Mouse (Mus musculus) hindbrain, postnatal 0 days (tissue): Measurements from ENCODE around the gene Spa17. TPM values are rescaled to one million over a fixed set of nuclear protein-coding genes. Genes with fewer than 3 reads are reported as not detected.

Experiments
- ATAC-seq: fragments of 200-750 bp; cut with Nextera tagmentation; 2 replicates; pipeline ENCODE4 v1.8.0; 2017; ENCODE audit warnings: mild to moderate bottlenecking, moderate TSS enrichment, moderate library complexity
- DNase-seq: peaks from one replicate; pipeline ENCODE4 v3.0.0-alpha.2; 2015; ENCODE audit warnings: low spot score
- H3K27ac ChIP-seq: fragments of 300-500 bp; sonication (generic); 2 replicates; pipeline ENCODE4 v1.5.1; 2014; ENCODE audit warnings: mild to moderate bottlenecking
- H3K27me3 ChIP-seq: fragments of 300-500 bp; sonication (generic); 2 replicates; pipeline ENCODE4 v1.6.1; 2014; ENCODE audit warnings: low read length, mixed read lengths; ENCODE audit not compliant: insufficient read depth
- H3K36me3 ChIP-seq: fragments of 300-500 bp; sonication (generic); 2 replicates; pipeline ENCODE4 v1.6.1; 2014; ENCODE audit warnings: low read length, mixed read lengths; ENCODE audit not compliant: insufficient read depth
- H3K4me1 ChIP-seq: fragments of 300-500 bp; sonication (generic); 2 replicates; pipeline ENCODE4 v1.6.1; 2014; ENCODE audit warnings: antibody characterized with exemption, low read length, mixed read lengths; ENCODE audit not compliant: insufficient read depth
- H3K4me2 ChIP-seq: fragments of 300-500 bp; sonication (generic); 2 replicates; pipeline ENCODE4 v1.6.1; 2014; ENCODE audit warnings: low read depth, mild to moderate bottlenecking, low read length, moderate library complexity, mixed read lengths
- H3K4me3 ChIP-seq: fragments of 300-500 bp; sonication (generic); 2 replicates; pipeline ENCODE4 v1.5.1; 2014; ENCODE audit warnings: low read length
- H3K9ac ChIP-seq: fragments of 300-500 bp; sonication (generic); replicated peaks from 2 replicates; pipeline ENCODE4 v1.6.1; 2014; ENCODE audit warnings: mild to moderate bottlenecking, low read length, moderate library complexity, mixed read lengths
- H3K9me3 ChIP-seq: fragments of 300-500 bp; sonication (generic); 2 replicates; pipeline ENCODE4 v1.6.1; 2016; ENCODE audit warnings: low read length, mixed read lengths
- CTCF ChIP-seq: IDR thresholded peaks from 2 replicates; pipeline ENCODE4 v1.5.1; 2016; ENCODE audit warnings: antibody characterized with exemption, control low read depth, low read depth
- WGBS: fragments of 180-500 bp; shearing (Covaris S2); extraction: QIAGEN DNeasy Blood & Tissue Kit; methylation state at CpG from one replicate; pipeline ENCODE4 v1.1.7; 2014; 5-methylcytosine and 5-hydroxymethylcytosine counted together
- polyA plus RNA-seq: library from polyadenylated mRNA; unstranded; fragments of >200 nt; fragmentation: Nextera tagmentation; extraction: Ambion mirVana; gene quantifications from 2 replicates; pipeline ENCODE4 v1.2.1, GENCODE M21; 2015
- total RNA-seq: library from RNA; depleted of rRNA; stranded (reverse); fragments of >200 nt; gene quantifications from 2 replicates; pipeline ENCODE4 v1.2.3, GENCODE M21; 2014

The Spa17 gene
- total and polyA plus RNA-seq, 2 experiments from 2014 or later: 11.6 TPM; not detected in 1

DNA sequence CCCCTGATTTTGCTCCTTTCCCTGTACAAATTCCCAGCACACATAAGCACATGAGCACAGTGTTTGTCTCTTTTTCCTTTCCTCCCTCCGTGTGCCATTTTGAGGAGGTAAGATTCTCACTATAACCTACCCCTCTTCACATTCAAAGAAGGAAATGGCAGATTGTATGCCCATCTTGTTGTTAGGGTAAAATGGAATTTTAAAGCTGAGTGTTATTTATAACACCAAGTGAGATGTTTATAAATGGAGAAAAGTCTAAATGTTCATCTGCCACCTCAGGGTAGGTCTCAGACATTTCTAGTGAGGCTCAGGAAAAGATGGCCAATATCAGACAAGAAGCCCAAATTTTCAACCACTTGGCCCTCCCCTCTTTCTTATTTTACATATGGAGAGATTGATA lies 11.0 kb upstream of the Spa17 start:
- WGBS: 92% methylated on average over 1 of the region's 1 CpGs
- ATAC-seq (no peak), DNase-seq (no peak)
- Histone ChIP-seq H3K4me1 (peaks cover 8% of the 10 kb centered on the region), H3K27me3 (no peaks in the 10 kb centered on the region), H3K4me3 (no peak overlapping the region), H3K9ac (no peak overlapping the region), H3K36me3 (no peaks in the 10 kb centered on the region), H3K27ac (no peak overlapping the region), H3K9me3 (no peaks in the 10 kb centered on the region), H3K4me2 (no peak overlapping the region)
- no peak for TF ChIP-seq CTCF

DNA sequence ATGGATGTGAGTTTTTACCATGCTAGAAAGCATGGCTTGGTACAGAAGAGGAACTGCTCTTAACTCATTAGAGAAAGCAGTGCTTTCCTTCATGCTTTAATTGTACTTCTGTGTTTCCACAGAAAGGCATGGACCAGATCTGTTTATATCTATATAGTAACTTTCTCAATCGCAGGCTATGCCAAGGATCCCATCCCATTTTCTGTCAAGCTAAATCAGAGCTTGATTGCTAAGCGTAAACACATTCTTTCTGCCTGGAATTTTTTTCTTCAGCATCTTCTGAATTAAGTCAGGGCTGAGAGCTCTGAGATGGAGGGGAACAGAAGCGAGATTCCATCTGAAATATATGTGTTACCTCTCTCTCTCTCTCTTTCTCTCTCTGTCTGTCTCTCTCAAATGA lies 10.5 kb upstream of the Spa17 start:
- Histone ChIP-seq H3K4me2 (no peak overlapping the region), H3K4me3 (no peak overlapping the region), H3K36me3 (no peaks in the 10 kb centered on the region), H3K4me1 (peaks cover 8% of the 10 kb centered on the region), H3K9me3 (no peaks in the 10 kb centered on the region), H3K27me3 (no peaks in the 10 kb centered on the region), H3K9ac (no peak overlapping the region), H3K27ac (no peak overlapping the region)
- TF ChIP-seq CTCF: no peak
- DNase-seq: no peak
- WGBS: 77% methylated on average over 3 of the region's 3 CpGs
- no peak for ATAC-seq

- H3K9me3 ChIP-seq: no peaks in the 10 kb centered on the region
- H3K4me1 ChIP-seq: peaks cover 4% of the 10 kb centered on the region
- H3K4me2 ChIP-seq: no peak overlapping the region
- no peaks in the 10 kb centered on the region for H3K36me3 ChIP-seq
- peak; percentile 23 for DNase-seq
- ATAC-seq: no peak
- WGBS: 80% methylated on average over 6 of the region's 6 CpGs
- no peak overlapping the region for H3K4me3 ChIP-seq
- H3K27me3 ChIP-seq: no peaks in the 10 kb centered on the region
- no peak overlapping the region for H3K27ac ChIP-seq
- no peak overlapping the region for H3K9ac ChIP-seq
- no peak for TF ChIP-seq CTCF
These were observed 7.8 kb upstream of the Spa17 start for GRCm38 (mm10) chr9:37621290-37621689.

DNA sequence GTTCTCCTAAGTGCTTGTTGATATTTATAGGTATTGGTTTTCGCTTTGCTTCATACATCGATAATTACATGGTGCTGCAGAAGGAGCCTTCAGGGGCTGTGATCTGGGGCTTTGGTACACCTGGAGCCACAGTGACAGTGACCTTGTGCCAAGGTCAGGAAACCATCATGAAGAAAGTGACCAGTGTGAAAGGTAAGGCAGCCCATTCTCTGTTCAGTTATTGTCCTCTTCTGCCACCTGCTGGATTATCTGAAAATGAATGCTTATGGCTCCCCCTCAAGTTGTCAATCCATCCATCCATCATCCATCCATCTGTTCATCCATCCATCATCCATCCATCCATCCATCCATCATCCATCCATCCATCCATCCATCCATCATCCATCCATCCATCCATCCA lies 3.2 kb upstream of the Spa17 start:
- Histone ChIP-seq H3K4me2 (no peak overlapping the region), H3K4me3 (no peak overlapping the region), H3K9ac (no peak overlapping the region), H3K27me3 (no peaks in the 10 kb centered on the region), H3K9me3 (no peaks in the 10 kb centered on the region), H3K4me1 (0 out of 2 replicates have a peak, but pooled peaks cover 4% of the 10 kb centered on the region), H3K36me3 (no peaks in the 10 kb centered on the region), H3K27ac (no peak overlapping the region)
- DNase-seq (peak; percentile 67), ATAC-seq (no peak)
- WGBS: 52% methylated on average over 2 of the region's 2 CpGs
- peak; percentile 83 for TF ChIP-seq CTCF

GRCm38 (mm10) chr9:37615220-37615619 lies 1.7 kb upstream of the Spa17 start:
- Histone ChIP-seq H3K4me3 (no peak overlapping the region), H3K36me3 (no peaks in the 10 kb centered on the region), H3K4me2 (no peak overlapping the region), H3K9ac (no peak overlapping the region), H3K27me3 (no peaks in the 10 kb centered on the region), H3K4me1 (0 out of 2 replicates have a peak, but pooled peaks cover 4% of the 10 kb centered on the region), H3K9me3 (no peaks in the 10 kb centered on the region), H3K27ac (no peak overlapping the region)
- 69% methylated on average over 5 of the region's 5 CpGs for WGBS
- ATAC-seq (no peak), DNase-seq (no peak)
- no peak for TF ChIP-seq CTCF

DNA sequence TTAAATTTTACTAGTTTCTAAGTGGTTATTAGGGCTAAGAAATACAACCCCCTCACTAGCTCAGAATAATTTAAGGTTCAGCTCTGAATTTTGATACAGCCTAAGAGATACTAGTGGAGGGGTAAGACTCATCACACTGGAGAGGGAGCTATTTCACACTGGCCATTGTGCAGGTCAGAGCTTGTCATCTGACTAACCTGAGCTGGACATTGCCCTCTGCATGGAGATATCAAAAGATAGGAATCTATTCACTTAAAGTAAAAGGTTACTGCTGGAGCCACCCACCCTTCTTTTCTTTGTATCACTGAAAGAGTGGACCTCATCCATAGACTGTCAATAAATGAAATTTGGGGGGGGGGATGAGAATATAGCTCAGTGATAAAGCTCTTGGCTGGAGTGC lies 794 bp upstream of the Spa17 start:
- peak overlapping the region; percentile 67 for H3K4me3 ChIP-seq
- H3K4me1 ChIP-seq: 0 out of 2 replicates have a peak, but pooled peaks cover 4% of the 10 kb centered on the region
- peak; percentile 15; the same call in 1 of the 2 replicates for ATAC-seq
- no peak for DNase-seq
- H3K4me2 ChIP-seq: peak overlapping the region; percentile 82
- no peak for TF ChIP-seq CTCF
- H3K27me3 ChIP-seq: no peaks in the 10 kb centered on the region
- H3K9ac ChIP-seq: no peak overlapping the region; the same call in 1 of the 2 replicates
- H3K27ac ChIP-seq: peak overlapping the region; percentile 86; the same call in 1 of the 2 replicates
- H3K36me3 ChIP-seq: no peaks in the 10 kb centered on the region
- no peaks in the 10 kb centered on the region for H3K9me3 ChIP-seq

DNA sequence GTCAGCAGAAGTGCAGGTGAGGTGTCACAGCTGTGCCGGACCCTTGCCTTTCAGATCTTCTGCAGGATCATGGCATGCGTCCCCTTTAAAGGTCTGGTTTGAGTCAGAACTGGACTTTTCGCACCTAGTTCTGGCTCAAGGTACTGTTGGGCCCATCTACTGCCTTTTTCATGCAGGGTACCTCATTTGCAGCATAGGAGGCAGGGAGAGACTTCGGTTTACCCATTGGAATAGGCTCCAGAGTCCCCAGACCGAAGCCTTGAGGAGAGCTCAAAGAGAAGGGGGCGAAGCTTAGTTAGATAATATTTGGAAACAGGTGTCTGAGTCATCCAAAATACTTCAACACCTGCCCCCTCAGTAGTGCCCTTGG lies 374 bp upstream of the Spa17 start:
- no peaks in the 10 kb centered on the region for H3K36me3 ChIP-seq
- TF ChIP-seq CTCF: no peak
- H3K27ac ChIP-seq: peak overlapping the region; percentile 86; the same call in 1 of the 2 replicates
- no peaks in the 10 kb centered on the region for H3K9me3 ChIP-seq
- H3K4me1 ChIP-seq: 0 out of 2 replicates have a peak, but pooled peaks cover 4% of the 10 kb centered on the region
- WGBS: 17% methylated on average over 6 of the region's 6 CpGs
- no peak for ATAC-seq
- H3K9ac ChIP-seq: peak overlapping the region; percentile 85
- H3K4me2 ChIP-seq: peak overlapping the region; percentile 82
- H3K4me3 ChIP-seq: peak overlapping the region; percentile 67
- H3K27me3 ChIP-seq: no peaks in the 10 kb centered on the region
- no peak for DNase-seq
